Mouse (Mus musculus) left cerebral cortex, adult 11 months (tissue): ENCODE data around the gene Zfp42.

Experiments used
- DNase-seq: peaks from one replicate; pipeline ENCODE4 v3.0.0; 2022; ENCODE audit warnings: low spot score

Zfp42 gene

GRCm38 (mm10) chr8:43251653-43252052, 55.1 kb downstream of the Zfp42 start:
- no peak for DNase-seq

GRCm38 (mm10) chr8:43248707-43249106, 58.1 kb downstream of the Zfp42 start:
- DNase-seq = no peak
